Mouse (Mus musculus): ENCODE data around the gene Plcd3. TPM values are rescaled to one million over a fixed set of nuclear protein-coding genes. Genes with fewer than 3 reads are reported as not detected.
A peak's percentile ranks its signal among the peaks of the same experiment; 100 is the strongest.

Plcd3 gene
- total RNA-seq, 2 experiments from 2014 or later: 9.7 to 10.3 TPM

GRCm38 (mm10) chr11:103067457-103068001 lies 33.9 kb downstream of the Plcd3 start:
- no peak for DNase-seq (ENCODE audit: low spot score in 2 of 2)

GRCm38 (mm10) chr11:103067051-103067361 lies 34.5 kb downstream of the Plcd3 start:
- DNase-seq (ENCODE audit: low spot score in 2 of 2): no peak

GRCm38 (mm10) chr11:103066191-103067050 lies 35.0 kb downstream of the Plcd3 start:
- no peak for DNase-seq (ENCODE audit: low spot score in 2 of 2)

GRCm38 (mm10) chr11:103058499-103059085 lies 42.9 kb downstream of the Plcd3 start:
- DNase-seq (ENCODE audit: low spot score in 2 of 2): no peak

- no peak for DNase-seq (ENCODE audit: low spot score in 2 of 2)
These were observed 44.8 kb downstream of the Plcd3 start for GRCm38 (mm10) chr11:103056636-103057035.

- peak; percentile 73 to 84 for DNase-seq (ENCODE audit: low spot score in 2 of 2)
These were observed 46.7 kb downstream of the Plcd3 start for GRCm38 (mm10) chr11:103054798-103055197.

- no peak for DNase-seq (ENCODE audit: low spot score in 2 of 2)
These were observed 48.0 kb downstream of the Plcd3 start for GRCm38 (mm10) chr11:103053191-103054076.

GRCm38 (mm10) chr11:103052078-103052477 lies 49.4 kb downstream of the Plcd3 start:
- no peak for DNase-seq (ENCODE audit: low spot score in 2 of 2)

- no peak for DNase-seq (ENCODE audit: low spot score in 2 of 2)
These were observed 50.2 kb downstream of the Plcd3 start for GRCm38 (mm10) chr11:103051249-103051691.

- no peak for DNase-seq (ENCODE audit: low spot score in 2 of 2)
These were observed 51.3 kb downstream of the Plcd3 start for GRCm38 (mm10) chr11:103050153-103050552.

- no peak for DNase-seq (ENCODE audit: low spot score in 2 of 2)
These were observed 51.8 kb downstream of the Plcd3 start for GRCm38 (mm10) chr11:103049611-103050010.

GRCm38 (mm10) chr11:103046286-103046685 lies 55.2 kb downstream of the Plcd3 start:
- no peak for DNase-seq (ENCODE audit: low spot score in 2 of 2)

- DNase-seq (ENCODE audit: low spot score in 2 of 2): no peak
These were observed 57.5 kb downstream of the Plcd3 start for GRCm38 (mm10) chr11:103043982-103044381.

- no peak for DNase-seq (ENCODE audit: low spot score in 2 of 2)
These were observed 58.6 kb downstream of the Plcd3 start for GRCm38 (mm10) chr11:103042828-103043227.

GRCm38 (mm10) chr11:103038037-103038436 lies 63.4 kb downstream of the Plcd3 start:
- DNase-seq (ENCODE audit: low spot score in 2 of 2): no peak

- no peak for DNase-seq (ENCODE audit: low spot score in 2 of 2)
These were observed 64.5 kb downstream of the Plcd3 start for GRCm38 (mm10) chr11:103036881-103037465.

- no peak for DNase-seq (ENCODE audit: low spot score in 2 of 2)
These were observed 66.5 kb downstream of the Plcd3 start for GRCm38 (mm10) chr11:103035007-103035406.

- peak in 1 of 2 experiments; percentile 68 for DNase-seq (ENCODE audit: low spot score in 2 of 2)
These were observed 68.4 kb downstream of the Plcd3 start for GRCm38 (mm10) chr11:103033030-103033429.

GRCm38 (mm10) chr11:103028176-103028891 lies 73.1 kb downstream of the Plcd3 start, which contains the start of the genes Nmt1 and Dcakd:
TSS of gene Nmt1 (plus strand) at chr11:103028190.
TSS of gene Dcakd (minus strand) at chr11:103028333.
- DNase-seq (ENCODE audit: low spot score in 2 of 2): peak; percentile 98

- DNase-seq (ENCODE audit: low spot score in 2 of 2): no peak
These were observed 73.8 kb downstream of the Plcd3 start for GRCm38 (mm10) chr11:103027570-103028175.

All from layer of hippocampus, postnatal 14 days (tissue).